ENCODE assay signal across 8 mouse cellular contexts in genomic region chr9:54067642-54068031, GRCm38 (mm10). TPM values are rescaled to one million over a fixed set of nuclear protein-coding genes. Genes with fewer than 3 reads are reported as not detected.
DNase-seq lines count a peak whose midpoint lies in the region; ATAC-seq lines count a peak whose summit lies in the region.

No protein-coding gene starts in this region.

- H3K4me2 ChIP-seq in kidney, embryonic 16.5 days (replicated peaks; ENCODE audit: low read depth, low read length), result peak overlapping the region; percentile 93
- peak overlapping the region; percentile 99 for H3K4me2 ChIP-seq in hindbrain, embryonic 15.5 days
- peak overlapping the region; percentile 99 for H3K4me2 ChIP-seq in midbrain, embryonic 14.5 days (ENCODE audit: low read length)

- H3K9me3 ChIP-seq in kidney, embryonic 16.5 days (ENCODE audit: low read length), result no peaks in the 10 kb centered on the region
- H3K9me3 ChIP-seq in embryonic facial prominence, embryonic 10.5 days, result no peaks in the 10 kb centered on the region
- H3K9me3 ChIP-seq in hindbrain, embryonic 15.5 days, result no peaks in the 10 kb centered on the region
- H3K9me3 ChIP-seq in midbrain, embryonic 14.5 days (ENCODE audit: control insufficient read depth, low read length), result no peaks in the 10 kb centered on the region

- no peak overlapping the region for H3K27ac ChIP-seq in kidney, embryonic 16.5 days (ENCODE audit: low read length)
- H3K27ac ChIP-seq in embryonic facial prominence, embryonic 10.5 days (replicated peaks), result 0 out of 2 replicates have a peak overlapping the region, but pooled peaks have one; percentile 55
- no peak overlapping the region for H3K27ac ChIP-seq in hindbrain, embryonic 15.5 days (replicated peaks)
- H3K27ac ChIP-seq in midbrain, embryonic 14.5 days (replicated peaks; ENCODE audit: low read depth, low read length), result no peak overlapping the region

- no peak for ATAC-seq in kidney, embryonic 16.5 days (ENCODE audit: low FRiP score, low TSS enrichment)
- ATAC-seq in hindbrain, embryonic 15.5 days (ENCODE audit: low FRiP score, low read depth), result 0 out of 2 replicates have a peak, but pooled peaks have one; percentile 35
- ATAC-seq in midbrain, embryonic 14.5 days (ENCODE audit: low FRiP score, low TSS enrichment), result no peak

- WGBS in kidney, embryonic 16.5 days, result 3% methylated on average over 16 of the region's 16 CpGs
- WGBS in embryonic facial prominence, embryonic 10.5 days, result 2% methylated on average over 16 of the region's 16 CpGs
- WGBS in hindbrain, embryonic 15.5 days, result 3% methylated on average over 16 of the region's 16 CpGs
- WGBS in midbrain, embryonic 14.5 days, result 2% methylated on average over 16 of the region's 16 CpGs

- H3K27me3 ChIP-seq in kidney, embryonic 16.5 days (ENCODE audit: insufficient read depth, low read length), result peaks cover 20% of the 10 kb centered on the region
- H3K27me3 ChIP-seq in embryonic facial prominence, embryonic 10.5 days (replicated peaks; ENCODE audit: low read depth, poor library complexity, severe bottlenecking), result peaks cover 44% of the 10 kb centered on the region
- peaks cover 11% of the 10 kb centered on the region; the same call in 1 of the 2 replicates for H3K27me3 ChIP-seq in hindbrain, embryonic 15.5 days
- H3K27me3 ChIP-seq in midbrain, embryonic 14.5 days (ENCODE audit: control insufficient read depth, insufficient read depth, low read length), result peaks cover 16% of the 10 kb centered on the region

- no peaks in the 10 kb centered on the region for H3K36me3 ChIP-seq in kidney, embryonic 16.5 days (ENCODE audit: insufficient read depth, low read length)
- no peaks in the 10 kb centered on the region for H3K36me3 ChIP-seq in embryonic facial prominence, embryonic 10.5 days (replicated peaks)
- no peaks in the 10 kb centered on the region for H3K36me3 ChIP-seq in hindbrain, embryonic 15.5 days
- H3K36me3 ChIP-seq in midbrain, embryonic 14.5 days (ENCODE audit: control insufficient read depth, insufficient read depth, low read length), result no peaks in the 10 kb centered on the region

- DNase-seq in kidney, adult 8-10 months, result no peak
- DNase-seq in embryonic facial prominence, embryonic 10.5 days (ENCODE audit: low spot score), result no peak
- DNase-seq in midbrain, embryonic 14.5 days, result peak; percentile 26
- no peak for DNase-seq in cerebellum, postnatal 36 days
- no peak for DNase-seq in T-cell, adult 2 months (ENCODE audit: low spot score)
- DNase-seq in thymus, postnatal 25 days, result no peak

- H3K9ac ChIP-seq in kidney, embryonic 16.5 days (replicated peaks; ENCODE audit: low read length), result peak overlapping the region; percentile 67
- H3K9ac ChIP-seq in hindbrain, embryonic 15.5 days, result peak overlapping the region; percentile 61
- H3K9ac ChIP-seq in midbrain, embryonic 14.5 days (replicated peaks; ENCODE audit: low read length), result peak overlapping the region; percentile 60

- H3K4me1 ChIP-seq in kidney, embryonic 16.5 days (ENCODE audit: insufficient read depth, low read length), result peaks cover 4% of the 10 kb centered on the region; the same call in 1 of the 2 replicates
- peaks cover 21% of the 10 kb centered on the region for H3K4me1 ChIP-seq in embryonic facial prominence, embryonic 10.5 days
- peaks cover 23% of the 10 kb centered on the region for H3K4me1 ChIP-seq in hindbrain, embryonic 15.5 days (replicated peaks)
- H3K4me1 ChIP-seq in midbrain, embryonic 14.5 days (ENCODE audit: control insufficient read depth, insufficient read depth, low read length), result peaks cover 17% of the 10 kb centered on the region

- H3K4me3 ChIP-seq in kidney, embryonic 16.5 days (ENCODE audit: low read length), result peak overlapping the region; percentile 57
- H3K4me3 ChIP-seq in embryonic facial prominence, embryonic 10.5 days, result peak overlapping the region; percentile 77
- peak overlapping the region; percentile 60 for H3K4me3 ChIP-seq in hindbrain, embryonic 15.5 days
- H3K4me3 ChIP-seq in midbrain, embryonic 14.5 days (replicated peaks; ENCODE audit: low read depth, low read length), result peak overlapping the region; percentile 54

RNA-seq across cellular contexts. Expression of gene Tnfaip8l3, which starts 0.6 kb away (rescaled TPM):
- 0.41 and 0.54 TPM in 2 replicates for polyA plus RNA-seq in kidney, embryonic 16.5 days (2015; fragmentation: Nextera tagmentation; extraction: Ambion mirVana)
- polyA plus RNA-seq in embryonic facial prominence, embryonic 10.5 days (2016; fragmentation: Nextera tagmentation; extraction: Ambion mirVana), result 0.05 and 0.18 TPM in 2 replicates
- 0.56 and 0.87 TPM in 2 replicates for polyA plus RNA-seq in hindbrain, embryonic 15.5 days (2015; fragmentation: Nextera tagmentation; extraction: Ambion mirVana)
- polyA plus RNA-seq in midbrain, embryonic 14.5 days (2014; fragmentation: Nextera tagmentation; extraction: Ambion mirVana), result 0.36 and 0.65 TPM in 2 replicates
